Comparison of ENCODE assay signal across 11 mouse cellular contexts in genomic region chr2:181713749-181714148, GRCm38 (mm10). TPM values are rescaled to one million over a fixed set of nuclear protein-coding genes. Genes with fewer than 3 reads are reported as not detected.
A peak's percentile ranks its signal among the peaks of the same experiment; 100 is the strongest.
DNase-seq lines count a peak whose midpoint lies in the region; ATAC-seq and TF ChIP-seq lines count a peak whose summit lies in the region.
"Had no signal": no experiment of that assay in that cellular context is flagged by ENCODE, and none has a peak within 500 bp of the region (broad histone marks: within the 10 kb centered on the region; RNA-seq: fewer than 3 reads in every experiment).

No protein-coding gene starts in this region.

- H3K4me2 ChIP-seq in forebrain, postnatal 0 days (ENCODE audit: low read depth) = peak overlapping the region; percentile 68
- no peak overlapping the region for H3K4me2 ChIP-seq in kidney, embryonic 16.5 days (replicated peaks; ENCODE audit: low read depth, low read length)

- H3K27me3 ChIP-seq in forebrain, postnatal 0 days (ENCODE audit: insufficient read depth, low read length) = no peaks in the 10 kb centered on the region
- H3K27me3 ChIP-seq in kidney, embryonic 16.5 days (ENCODE audit: insufficient read depth, low read length) = peaks cover 2% of the 10 kb centered on the region; the same call in 1 of the 2 replicates

- no peak overlapping the region for H3K4me3 ChIP-seq in forebrain, postnatal 0 days (ENCODE audit: low read depth, low read length)
- no peak overlapping the region for H3K4me3 ChIP-seq in kidney, embryonic 16.5 days (ENCODE audit: low read length)

- peak; percentile 73 for ATAC-seq in forebrain, postnatal 0 days
- ATAC-seq in kidney, embryonic 16.5 days (ENCODE audit: low FRiP score, low TSS enrichment) = no peak

- H3K36me3 ChIP-seq in forebrain, postnatal 0 days (ENCODE audit: insufficient read depth) = peaks cover 2% of the 10 kb centered on the region
- H3K36me3 ChIP-seq in kidney, embryonic 16.5 days (ENCODE audit: insufficient read depth, low read length) = no peaks in the 10 kb centered on the region

- H3K27ac ChIP-seq in forebrain, postnatal 0 days (ENCODE audit: low read depth, low read length) = peak overlapping the region; percentile 69
- no peak overlapping the region for H3K27ac ChIP-seq in kidney, embryonic 16.5 days (ENCODE audit: low read length)

- DNase-seq in layer of hippocampus, adult 8-10 months (ENCODE audit: low spot score in 2 of 2) = peak; percentile 65 to 69
- DNase-seq in layer of hippocampus, adult 11-12 months (ENCODE audit: low spot score) = no peak
- DNase-seq in forebrain, postnatal 0 days = peak; percentile 74
- peak; percentile 72 to 90 for DNase-seq in left cerebral cortex, postnatal 25 days (ENCODE audit: low spot score in 2 of 2)
- peak; percentile 59 to 74 for DNase-seq in right cerebral cortex, postnatal 36 days (ENCODE audit: low spot score in 2 of 2)
- DNase-seq in kidney, adult 11 months = no peak
- DNase-seq in ovary, postnatal 10 days (ENCODE audit: low spot score) = no peak
- DNase-seq: adrenal gland, postnatal 36 days; heart, postnatal 4 days had no signal

- H3K9me3 ChIP-seq in forebrain, postnatal 0 days (ENCODE audit: low read length) = no peaks in the 10 kb centered on the region
- no peaks in the 10 kb centered on the region for H3K9me3 ChIP-seq in kidney, embryonic 16.5 days (ENCODE audit: low read length)

- H3K9ac ChIP-seq in forebrain, postnatal 0 days = no peak overlapping the region
- H3K9ac ChIP-seq in kidney, embryonic 16.5 days (replicated peaks; ENCODE audit: low read length) = no peak overlapping the region

- H3K4me1 ChIP-seq in forebrain, postnatal 0 days (ENCODE audit: insufficient read depth) = peaks cover 13% of the 10 kb centered on the region
- H3K4me1 ChIP-seq in kidney, embryonic 16.5 days (ENCODE audit: insufficient read depth, low read length) = peaks cover 3% of the 10 kb centered on the region; the same call in 1 of the 2 replicates

- TF ChIP-seq CTCF in forebrain, postnatal 0 days (IDR thresholded peaks at IDR 0.05; ENCODE audit: low read depth) = no peak

- intact Hi-C loops in left cerebral cortex, postnatal 25 days (cut with DNase I) = no loop called here

- 48% methylated on average over 1 of the region's 1 CpGs for WGBS in forebrain, postnatal 0 days
- 83% methylated on average over 1 of the region's 1 CpGs for WGBS in kidney, embryonic 16.5 days

RNA-seq across cellular contexts. Expression of gene Oprl1, which starts 1.1 kb away (rescaled TPM):
- total RNA-seq in layer of hippocampus, adult 8-10 months (2022) = 10 to 100 TPM; 50.4 to 67.7 (median 56.7) TPM
- total RNA-seq in forebrain, postnatal 0 days (2014; rRNA removed) = 114 and 134 TPM in 2 replicates
- polyA plus RNA-seq in forebrain, postnatal 0 days (2015; fragmentation: Nextera tagmentation; extraction: Ambion mirVana) = 51.3 and 62.5 TPM in 2 replicates
- 10 to 100 TPM; 56.1 to 57.3 TPM for total RNA-seq in left cerebral cortex, postnatal 25 days (2021)
- polyA plus RNA-seq in kidney, embryonic 16.5 days (2015; fragmentation: Nextera tagmentation; extraction: Ambion mirVana) = 0.50 and 0.67 TPM in 2 replicates

RNA-seq across cellular contexts. Expression of gene Lkaaear1, which starts 15.5 kb away (rescaled TPM):
- not detected for total RNA-seq in layer of hippocampus, adult 8-10 months (2022)
- total RNA-seq in forebrain, postnatal 0 days (2014; rRNA removed) = not detected in 2 replicates
- not detected in 2 replicates for polyA plus RNA-seq in forebrain, postnatal 0 days (2015; fragmentation: Nextera tagmentation; extraction: Ambion mirVana)
- not detected for total RNA-seq in left cerebral cortex, postnatal 25 days (2021)
- not detected in 2 replicates for polyA plus RNA-seq in kidney, embryonic 16.5 days (2015; fragmentation: Nextera tagmentation; extraction: Ambion mirVana)
- total RNA-seq: adrenal gland, postnatal 36 days; heart, postnatal 4 days had no signal
- polyA plus RNA-seq: limb, embryonic 14.5 days had no signal

RNA-seq across cellular contexts. Expression of gene Rgs19, which starts 20.0 kb away (rescaled TPM):
- 10 to 100 TPM; 39.6 to 51.5 (median 42.7) TPM for total RNA-seq in layer of hippocampus, adult 8-10 months (2022)
- total RNA-seq in forebrain, postnatal 0 days (2014; rRNA removed) = 43.7 and 50.2 TPM in 2 replicates
- polyA plus RNA-seq in forebrain, postnatal 0 days (2015; fragmentation: Nextera tagmentation; extraction: Ambion mirVana) = 56.4 and 57.4 TPM in 2 replicates
- total RNA-seq in left cerebral cortex, postnatal 25 days (2021) = 10 to 100 TPM; 30.2 to 35.3 TPM
- 67.7 and 72.1 TPM in 2 replicates for polyA plus RNA-seq in kidney, embryonic 16.5 days (2015; fragmentation: Nextera tagmentation; extraction: Ambion mirVana)

RNA-seq across cellular contexts. Expression of gene Tcea2, which starts 33.6 kb away (rescaled TPM):
- total RNA-seq in layer of hippocampus, adult 8-10 months (2022) = 10 to 100 TPM; 53.6 to 71.8 (median 69.3) TPM
- 51.1 and 55.6 TPM in 2 replicates for total RNA-seq in forebrain, postnatal 0 days (2014; rRNA removed)
- polyA plus RNA-seq in forebrain, postnatal 0 days (2015; fragmentation: Nextera tagmentation; extraction: Ambion mirVana) = 53.8 and 57.5 TPM in 2 replicates
- 10 to 100 TPM; 61.9 to 63.3 TPM for total RNA-seq in left cerebral cortex, postnatal 25 days (2021)
- 29.3 and 29.9 TPM in 2 replicates for polyA plus RNA-seq in kidney, embryonic 16.5 days (2015; fragmentation: Nextera tagmentation; extraction: Ambion mirVana)

RNA-seq across cellular contexts. Expression of gene Sox18, which starts 42.3 kb away (rescaled TPM):
- 10 to 100 TPM in 3 of 4 experiments, 1 to 10 TPM in 1; 7.6 to 11.3 (median 10.9) TPM for total RNA-seq in layer of hippocampus, adult 8-10 months (2022)
- total RNA-seq in forebrain, postnatal 0 days (2014; rRNA removed) = 5.4 and 8.9 TPM in 2 replicates
- 8.6 and 11.1 TPM in 2 replicates for polyA plus RNA-seq in forebrain, postnatal 0 days (2015; fragmentation: Nextera tagmentation; extraction: Ambion mirVana)
- 10 to 100 TPM; 10.9 to 11.4 TPM for total RNA-seq in left cerebral cortex, postnatal 25 days (2021)
- polyA plus RNA-seq in kidney, embryonic 16.5 days (2015; fragmentation: Nextera tagmentation; extraction: Ambion mirVana) = 61.6 and 65.2 TPM in 2 replicates

Comparison
In these comparisons a context has a peak if more than half of its experiments do, and no peak if none do; other contexts are left out.
1. DNase-seq: peak in layer of hippocampus, adult 8-10 months (2 of 2), forebrain, postnatal 0 days (single experiment), left cerebral cortex, postnatal 25 days (2 of 2) and right cerebral cortex, postnatal 36 days (2 of 2); none in layer of hippocampus, adult 11-12 months (single experiment), kidney, adult 11 months (single experiment) and ovary, postnatal 10 days (single experiment).